ENCODE assay signal across 8 mouse cellular contexts in the genomic region with DNA sequence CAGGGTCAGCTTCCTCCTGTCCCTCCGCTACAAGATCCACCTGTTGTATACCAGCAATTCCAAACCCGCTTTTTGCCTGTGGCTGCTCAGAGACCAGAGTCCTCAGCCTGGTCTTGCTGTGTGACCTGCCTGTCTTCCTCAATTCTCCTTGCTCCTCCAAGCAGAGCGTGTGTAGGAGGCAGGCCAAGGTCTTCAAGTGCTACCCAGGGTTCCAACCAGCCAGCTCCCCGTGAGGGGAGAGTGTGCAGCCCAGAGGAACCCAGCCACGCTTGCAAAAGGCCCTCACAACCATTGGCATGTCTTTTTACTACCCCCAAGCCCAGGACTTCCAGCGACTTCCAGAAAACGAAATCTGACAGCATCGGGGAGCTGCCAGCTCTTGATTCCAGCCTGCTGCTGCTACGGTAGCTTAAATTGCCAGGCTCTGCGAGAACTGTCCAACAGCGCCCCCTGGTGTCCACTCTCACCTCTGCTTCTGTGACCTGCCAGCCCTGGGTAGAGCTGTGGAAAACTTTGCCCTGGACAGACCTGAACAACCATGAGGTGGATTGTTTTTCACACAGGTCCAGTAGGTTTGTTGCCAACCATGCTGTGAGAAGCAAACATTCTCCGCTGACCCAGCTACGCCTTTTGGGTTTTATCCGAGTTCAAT.
A peak's percentile ranks its signal among the peaks of the same experiment; 100 is the strongest.
DNase-seq lines count a peak whose midpoint lies in the region; ATAC-seq lines count a peak whose summit lies in the region.

No protein-coding gene starts in this region.

- H3K27me3 ChIP-seq in forebrain, embryonic 13.5 days, result peaks cover 14% of the 10 kb centered on the region

- H3K27ac ChIP-seq in forebrain, embryonic 13.5 days, result no peak overlapping the region

- H3K4me2 ChIP-seq in forebrain, embryonic 13.5 days, result peak overlapping the region; percentile 23; the same call in 1 of the 2 replicates

- no peak overlapping the region for H3K4me3 ChIP-seq in forebrain, embryonic 13.5 days

- ATAC-seq in forebrain, embryonic 13.5 days, result peak; percentile 85
- peak; percentile 65 to 75; a peak in 3 of 4 replicates for ATAC-seq in hematopoietic stem cell, adult 5-6 weeks (replicated peaks in 1 of 2; ENCODE audit: insufficient read depth in 1 of 2, low FRiP score in 2 of 2, low TSS enrichment in 1 of 2, low read depth in 1 of 2, poor library complexity in 2 of 2, severe bottlenecking in 2 of 2)

- peaks cover 11% of the 10 kb centered on the region for H3K4me1 ChIP-seq in forebrain, embryonic 13.5 days

- peak; percentile 43 for DNase-seq in MN1 (ENCODE audit: low spot score)
- peak; percentile 20 for DNase-seq in c-Kit-positive CD71-positive TER-119-positive erythroid progenitor cells, embryonic 14.5 days (ENCODE audit: low spot score)
- peak; percentile 81 for DNase-seq in layer of hippocampus, adult 9-10 months (ENCODE audit: low spot score)
- DNase-seq in lung, postnatal 36 days, result peak; percentile 83
- peak; percentile 95 for DNase-seq in right cerebral cortex, postnatal 14 days
- no peak for DNase-seq in T-cell, adult 2 months (ENCODE audit: low spot score)

- H3K9ac ChIP-seq in forebrain, embryonic 13.5 days, result no peak overlapping the region

- 32% methylated on average over 14 of the region's 14 CpGs for WGBS in forebrain, embryonic 13.5 days

- H3K9me3 ChIP-seq in forebrain, embryonic 13.5 days (replicated peaks), result no peaks in the 10 kb centered on the region

- H3K36me3 ChIP-seq in forebrain, embryonic 13.5 days (ENCODE audit: poor library complexity, severe bottlenecking), result no peaks in the 10 kb centered on the region
